Mouse (Mus musculus) testis, postnatal 10 days (tissue): Measurements from ENCODE around the gene Gramd4.
A peak's percentile ranks its signal among the peaks of the same experiment; 100 is the strongest.
"Not testable (repeated sequence)": the region's sequence is repeated elsewhere in the genome, so short reads cannot be mapped to it uniquely, and the experiment has no call there.

ENCODE experiments used
- DNase-seq: peaks from one replicate; pipeline ENCODE4 v3.0.0; 2021; ENCODE audit warnings: low spot score

The Gramd4 gene

GRCm38 (mm10) chr15:86164718-86165345, 107.3 kb downstream of the Gramd4 start:
- DNase-seq = no peak

- DNase-seq = no peak
Observed at GRCm38 (mm10) chr15:86165811-86166590, 108.5 kb downstream of the Gramd4 start.

DNA sequence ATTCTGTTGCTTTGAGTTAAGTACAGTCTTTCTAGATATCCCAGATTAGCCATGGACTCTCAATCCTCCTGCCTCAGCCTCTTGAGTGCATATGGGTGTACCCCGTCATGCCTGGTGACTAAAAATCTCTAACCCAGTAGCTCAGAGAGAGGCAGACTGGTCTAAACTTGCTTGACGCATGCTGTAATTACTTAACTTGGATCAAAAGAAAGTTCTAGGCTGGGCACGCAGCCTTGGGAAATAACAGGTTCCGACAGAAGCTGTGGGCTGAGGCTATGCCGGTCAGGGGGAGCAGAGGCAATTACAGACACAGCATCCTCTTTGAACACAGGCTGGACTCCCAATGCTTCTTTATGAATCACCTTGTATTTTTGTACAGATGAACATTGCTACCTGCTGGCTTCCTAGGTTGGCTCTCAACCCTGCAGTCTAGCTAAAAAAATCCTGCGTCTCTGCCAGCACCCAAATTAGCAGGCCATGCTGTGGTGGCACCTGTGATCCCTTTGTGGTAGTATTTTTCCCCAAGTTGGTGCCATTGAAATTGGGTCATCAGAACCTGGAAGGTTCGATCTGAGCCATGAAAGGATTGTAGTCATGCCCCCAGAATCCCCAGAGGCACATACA, 109.6 kb downstream of the Gramd4 start:
- DNase-seq = no peak

GRCm38 (mm10) chr15:86167787-86168504, 110.5 kb downstream of the Gramd4 start:
- DNase-seq = no peak

DNA sequence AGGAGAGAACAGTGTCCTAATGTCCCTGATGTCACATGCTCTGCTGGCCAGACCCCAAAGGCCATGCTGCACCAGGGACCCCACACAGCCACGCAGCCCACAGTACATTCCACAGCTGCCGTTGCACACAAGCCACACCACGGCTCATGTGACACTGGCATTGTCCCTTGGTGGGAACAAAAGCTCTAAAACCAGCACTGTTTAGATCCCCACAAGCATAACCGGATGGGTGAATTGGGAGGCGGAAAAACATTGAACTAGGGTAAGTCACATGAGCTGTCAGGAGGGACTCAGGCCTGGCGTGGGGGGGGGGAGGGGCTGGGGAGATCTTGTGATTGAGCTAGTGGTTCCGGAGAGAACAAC, 111.0 kb downstream of the Gramd4 start:
- DNase-seq = no peak

GRCm38 (mm10) chr15:86168941-86169816, 111.7 kb downstream of the Gramd4 start:
- DNase-seq = no peak

DNA sequence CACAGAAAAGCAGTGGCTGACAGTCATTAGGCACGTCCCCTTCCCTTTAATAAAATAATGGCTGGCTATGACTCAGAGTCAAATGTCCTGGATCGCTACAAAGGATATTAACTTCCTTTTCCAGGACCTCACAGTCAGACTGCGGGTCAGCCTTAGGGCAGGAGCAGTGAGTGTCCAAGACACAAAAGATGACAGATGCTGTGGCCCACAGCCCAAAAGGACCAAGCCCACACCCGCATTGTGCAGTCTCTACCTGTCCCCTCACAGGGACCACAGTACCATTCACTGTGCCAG, 112.3 kb downstream of the Gramd4 start:
- no peak for DNase-seq

GRCm38 (mm10) chr15:86171316-86171715, 113.8 kb downstream of the Gramd4 start:
- no peak for DNase-seq

GRCm38 (mm10) chr15:86172124-86172523, 114.6 kb downstream of the Gramd4 start:
- no peak for DNase-seq

DNA sequence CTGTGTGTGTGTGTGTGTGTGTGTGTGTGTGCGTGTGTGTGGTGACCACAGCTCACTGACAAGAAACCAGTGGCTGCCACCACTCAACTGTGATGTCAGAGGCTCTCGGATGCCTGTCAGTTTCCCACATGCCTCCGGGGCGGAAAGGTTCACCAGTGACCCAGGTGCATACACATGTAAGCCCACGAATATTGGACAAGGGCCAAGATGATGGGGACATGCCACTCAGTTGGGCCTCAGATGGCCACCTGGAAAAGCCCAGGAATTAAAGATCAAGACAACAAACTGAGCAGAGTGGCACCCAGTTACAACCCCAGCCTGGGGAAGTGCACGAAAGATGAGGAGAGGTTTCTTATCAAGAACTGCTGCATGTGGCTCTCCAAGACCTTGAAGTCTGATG, 115.0 kb downstream of the Gramd4 start:
- no peak for DNase-seq

DNA sequence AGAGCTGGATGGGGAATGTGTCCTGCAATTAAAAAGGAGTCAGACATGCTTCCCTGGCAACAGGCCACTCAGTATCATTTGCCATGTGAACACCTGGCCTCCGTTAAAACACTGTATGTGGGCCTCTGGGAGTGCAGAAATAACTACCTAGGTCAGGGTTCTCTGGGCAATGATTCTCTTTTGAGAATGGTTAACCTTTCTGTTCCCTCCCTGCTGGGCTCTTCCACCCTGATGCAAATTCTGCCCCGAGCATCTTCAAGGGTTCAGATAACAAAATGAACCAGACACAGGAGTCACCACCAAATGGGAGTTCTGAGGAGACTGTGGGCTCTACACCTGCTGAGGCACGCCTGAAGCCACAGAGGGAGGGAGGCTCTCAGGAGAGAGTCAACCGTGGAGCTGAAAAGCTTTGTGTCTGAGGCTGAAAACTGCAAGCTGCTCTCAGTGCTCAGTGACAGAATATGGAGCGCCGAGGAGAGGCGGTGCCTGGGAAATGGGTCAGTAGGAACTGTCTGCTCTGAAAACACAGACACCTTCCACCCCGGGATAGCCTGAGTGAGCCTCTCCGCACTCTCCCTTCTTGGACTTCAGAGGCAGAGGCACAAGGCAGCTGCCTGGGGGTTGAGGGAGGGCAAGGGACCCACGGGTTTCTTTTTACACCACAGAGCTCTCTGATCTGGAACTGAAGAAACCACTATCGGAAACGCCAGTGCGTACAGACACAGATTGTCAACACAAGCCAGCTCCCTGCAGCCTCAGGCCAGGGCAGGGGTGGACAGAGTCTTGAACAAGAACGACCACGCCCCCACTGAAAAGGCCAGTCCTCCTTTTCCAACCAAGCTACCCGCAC, 115.9 kb downstream of the Gramd4 start:
- DNase-seq = peak; percentile 74

DNA sequence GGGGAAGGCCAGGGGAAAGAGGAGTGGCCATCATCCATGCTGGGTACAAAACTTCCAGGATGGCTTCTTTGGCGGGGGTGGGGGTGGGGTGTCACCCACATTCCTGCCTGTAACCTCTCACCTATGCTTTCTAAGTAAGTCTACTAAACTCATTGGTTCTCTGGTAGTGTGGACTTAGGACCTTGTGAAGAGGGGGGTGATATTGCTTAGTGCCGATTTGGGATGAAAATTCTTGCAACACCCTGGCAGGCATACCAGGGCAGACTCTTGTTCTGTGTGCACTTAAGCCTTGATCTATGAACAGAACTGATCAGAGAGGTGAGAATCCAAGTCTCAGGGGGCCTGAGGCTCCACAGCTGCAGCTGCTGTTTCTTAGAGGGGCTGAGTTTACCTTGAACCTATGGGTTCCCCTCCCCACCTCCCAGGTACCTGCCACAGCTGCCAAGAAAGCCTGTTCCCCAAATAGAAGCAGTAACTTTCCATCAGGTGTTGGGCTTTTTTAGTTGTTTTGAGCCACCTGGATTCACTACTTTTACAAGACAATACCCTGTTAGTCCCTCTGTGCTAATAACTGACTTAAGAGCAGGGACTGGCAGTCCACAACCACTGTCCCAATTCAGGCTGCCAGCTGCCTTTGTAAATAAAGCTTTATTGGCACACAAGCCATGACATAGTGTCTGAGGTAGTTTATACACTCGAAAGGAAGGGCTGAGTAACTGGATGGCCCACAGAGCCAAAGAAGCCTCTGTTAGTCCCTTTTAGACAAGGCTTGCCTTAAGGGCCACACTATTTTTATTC, 118.0 kb downstream of the Gramd4 start:
- no peak for DNase-seq

DNA sequence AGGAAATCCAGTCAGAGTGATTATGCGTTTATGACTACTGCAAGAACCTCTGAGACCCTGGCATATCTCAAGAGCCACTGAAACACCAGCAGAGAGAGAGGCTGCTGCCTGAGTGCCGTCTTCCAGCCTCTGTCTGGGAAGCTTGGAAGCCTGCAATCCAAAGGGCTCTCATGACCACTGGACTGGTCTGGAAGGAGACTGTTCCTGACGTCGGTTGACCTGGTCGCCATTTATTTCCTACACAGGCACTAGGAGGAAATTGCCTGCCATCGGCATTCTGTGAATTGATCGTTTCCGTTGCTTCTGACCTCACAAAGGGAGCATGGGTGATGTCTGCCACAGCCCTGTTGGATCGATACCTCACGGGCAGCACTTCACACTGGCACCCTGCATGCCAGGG, 118.7 kb downstream of the Gramd4 start:
- DNase-seq = no peak

- no peak for DNase-seq
Observed at GRCm38 (mm10) chr15:86176771-86177702, 119.5 kb downstream of the Gramd4 start.

DNA sequence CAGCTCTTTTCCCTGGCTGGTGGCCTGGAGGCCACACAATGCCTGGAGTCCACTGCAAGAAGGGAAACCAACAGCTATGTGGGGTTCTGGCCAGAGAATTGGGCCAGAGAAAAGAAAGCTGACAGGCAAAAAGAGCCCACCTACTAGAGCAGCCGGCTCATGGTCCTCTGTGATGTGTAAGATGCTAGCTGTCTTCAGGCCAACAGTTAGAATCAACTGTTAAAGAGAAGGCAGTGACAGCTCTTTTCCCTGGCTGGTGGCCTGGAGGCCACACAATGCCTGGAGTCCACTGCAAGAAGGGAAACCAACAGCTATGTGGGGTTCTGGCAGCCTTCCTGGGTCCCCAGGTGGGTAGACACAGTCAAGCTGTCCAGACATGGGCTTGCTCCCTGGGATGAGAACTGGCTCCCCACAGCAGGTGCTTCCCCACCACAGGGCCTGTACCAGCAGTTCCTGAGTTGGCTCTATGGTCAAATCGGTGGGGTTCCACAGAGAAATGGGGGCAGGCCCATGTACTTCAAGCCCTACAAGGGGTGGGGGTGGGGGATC, 120.3 kb downstream of the Gramd4 start:
- not testable (repeated sequence) for DNase-seq

DNA sequence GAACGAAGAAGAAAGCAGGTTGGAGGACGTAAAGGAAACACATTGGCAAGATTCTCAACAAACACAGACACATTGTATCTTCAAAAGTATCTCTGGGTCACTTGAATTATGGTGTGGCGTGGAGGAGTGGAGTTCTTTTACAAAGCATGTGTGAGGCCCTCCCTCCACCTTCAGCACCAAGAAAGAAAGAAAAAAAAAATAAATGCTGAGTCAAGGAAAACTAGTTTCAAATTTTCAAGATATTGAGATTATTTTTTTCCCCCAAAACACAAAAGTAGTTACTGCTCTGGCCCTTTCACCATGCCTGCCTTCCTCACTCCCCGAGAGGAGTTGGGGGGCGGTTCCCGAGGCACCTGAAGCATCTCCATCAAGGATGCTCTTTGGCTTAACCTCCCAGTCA, 121.1 kb downstream of the Gramd4 start:
- DNase-seq = no peak

- no peak for DNase-seq
Observed at GRCm38 (mm10) chr15:86180427-86180826, 122.9 kb downstream of the Gramd4 start.

DNA sequence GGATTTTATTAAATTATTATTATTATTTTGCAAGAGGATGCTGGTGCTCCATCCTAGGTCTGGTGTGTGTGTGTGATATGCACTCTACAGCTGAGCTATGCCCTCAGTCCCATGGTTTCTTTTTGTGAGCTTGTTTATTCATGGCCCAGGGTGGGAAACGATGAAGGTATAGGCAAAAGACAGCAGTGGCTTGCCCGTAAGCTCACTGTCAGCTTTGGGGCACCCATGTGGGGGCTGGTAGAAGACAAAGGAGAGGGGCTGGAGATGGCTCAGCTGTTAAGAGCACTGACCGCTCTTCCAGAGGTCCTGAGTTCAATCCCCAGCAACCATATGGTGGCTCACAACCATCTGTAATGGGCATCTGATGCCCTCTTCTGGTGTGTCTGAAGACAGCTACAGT, 123.8 kb downstream of the Gramd4 start:
- not testable (repeated sequence) for DNase-seq
